Mouse (Mus musculus) embryonic fibroblast, embryonic 13.5 days (primary cell): ENCODE results near the gene Sox15.

ENCODE experiments used
- CTCF ChIP-seq: IDR thresholded peaks from 2 replicates; pipeline ENCODE4 v1.5.1; 2011; ENCODE audit warnings: mild to moderate bottlenecking, control low read depth, low read length, moderate library complexity, borderline replicate concordance; ENCODE audit not compliant: insufficient read depth
- POLR2A ChIP-seq: IDR thresholded peaks from 2 replicates; pipeline ENCODE4 v1.6.1; 2011; ENCODE audit warnings: low read depth, mild to moderate bottlenecking, control low read depth, low read length, moderate library complexity

DNA sequence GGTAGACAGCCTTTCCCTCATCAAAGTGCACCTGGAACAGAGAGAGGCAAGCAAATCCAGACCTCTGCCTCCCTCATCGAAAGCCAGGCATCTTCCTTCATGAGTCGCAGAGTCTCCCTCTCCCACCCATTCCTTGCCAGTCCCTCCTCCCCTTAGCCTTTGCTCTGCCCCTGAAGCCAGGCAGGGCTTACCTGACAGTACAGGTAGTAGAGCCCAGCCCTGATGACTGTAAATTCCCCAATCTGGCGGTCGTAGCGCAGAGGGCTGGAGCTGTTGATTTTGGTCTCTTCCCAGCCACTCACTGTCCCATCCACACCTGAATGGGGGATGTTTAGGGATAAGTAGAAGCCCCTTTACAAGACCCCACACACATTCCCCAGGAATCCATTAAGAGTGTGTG, 31.9 kb downstream of the Sox15 start:
- no peak for TF ChIP-seq POLR2A
- no peak for TF ChIP-seq CTCF
